Mouse (Mus musculus) forebrain, postnatal 0 days (tissue): ENCODE measurements around the gene Oaz1. TPM values are rescaled to one million over a fixed set of nuclear protein-coding genes. Genes with fewer than 3 reads are reported as not detected.

ENCODE experiments used
- ATAC-seq: fragments of 200-750 bp; cut with Nextera tagmentation; 2 replicates; pipeline ENCODE4 v1.8.0; 2017; ENCODE audit warnings: mild to moderate bottlenecking, moderate library complexity
- DNase-seq: peaks from one replicate; pipeline ENCODE4 v3.0.0-alpha.2; 2015
- H3K27ac ChIP-seq: fragments of 300-500 bp; sonication (generic); 2 replicates; pipeline ENCODE4 v1.5.1; 2014; ENCODE audit warnings: low read depth, mild to moderate bottlenecking, antibody characterized with exemption, low read length, moderate library complexity, mixed read lengths
- H3K27me3 ChIP-seq: fragments of 300-500 bp; sonication (generic); 2 replicates; pipeline ENCODE4 v1.6.1; 2014; ENCODE audit warnings: mild to moderate bottlenecking, low read length, mixed read lengths; ENCODE audit not compliant: insufficient read depth
- H3K36me3 ChIP-seq: fragments of 300-500 bp; sonication (generic); 2 replicates; pipeline ENCODE4 v1.6.1; 2014; ENCODE audit warnings: mild to moderate bottlenecking, moderate library complexity; ENCODE audit not compliant: insufficient read depth
- H3K4me1 ChIP-seq: fragments of 300-500 bp; sonication (generic); 2 replicates; pipeline ENCODE4 v1.6.1; 2014; ENCODE audit warnings: antibody characterized with exemption; ENCODE audit not compliant: insufficient read depth
- H3K4me2 ChIP-seq: fragments of 300-500 bp; sonication (generic); 2 replicates; pipeline ENCODE4 v1.6.1; 2014; ENCODE audit warnings: low read depth, mild to moderate bottlenecking, moderate library complexity
- H3K4me3 ChIP-seq: fragments of 300-500 bp; sonication (generic); 2 replicates; pipeline ENCODE4 v1.5.1; 2014; ENCODE audit warnings: low read depth, low read length, mixed read lengths
- H3K9ac ChIP-seq: fragments of 300-500 bp; sonication (generic); 2 replicates; pipeline ENCODE4 v1.6.1; 2014; ENCODE audit warnings: mild to moderate bottlenecking
- H3K9me3 ChIP-seq: fragments of 300-500 bp; sonication (generic); 2 replicates; pipeline ENCODE4 v1.6.1; 2016; ENCODE audit warnings: low read length
- CTCF ChIP-seq: sonication (generic); IDR thresholded peaks from 2 replicates; pipeline ENCODE4 v1.5.1; 2016; ENCODE audit warnings: antibody characterized with exemption, control low read depth, low read depth
- WGBS: fragments of 180-500 bp; shearing (Covaris S2); extraction: QIAGEN DNeasy Blood & Tissue Kit; methylation state at CpG from one replicate; pipeline ENCODE4 v1.1.7; 2014; 5-methylcytosine and 5-hydroxymethylcytosine counted together
- polyA plus RNA-seq: library from polyadenylated mRNA; unstranded; fragments of >200 nt; fragmentation: Nextera tagmentation; extraction: Ambion mirVana; gene quantifications from 2 replicates; pipeline ENCODE4 v1.2.1, GENCODE M21; 2015
- total RNA-seq: library from RNA; depleted of rRNA; stranded (reverse); fragments of >200 nt; gene quantifications from 2 replicates; pipeline ENCODE4 v1.2.3, GENCODE M21; 2014

The Oaz1 gene
- total and polyA plus RNA-seq, 2 experiments from 2014 or later, result 1,040 to 1,146 TPM

GRCm38 (mm10) chr10:80858350-80858935 lies 32.0 kb downstream of the Oaz1 start:
- Histone ChIP-seq H3K36me3 (peaks cover 24% of the 10 kb centered on the region), H3K27me3 (no peaks in the 10 kb centered on the region), H3K4me1 (peaks cover 19% of the 10 kb centered on the region), H3K9ac (no peak overlapping the region), H3K27ac (no peak overlapping the region), H3K9me3 (no peaks in the 10 kb centered on the region), H3K4me3 (no peak overlapping the region), H3K4me2 (no peak overlapping the region)
- no peak for TF ChIP-seq CTCF
- DNase-seq (no peak), ATAC-seq (no peak)
- 87% methylated on average over 7 of the region's 7 CpGs for WGBS

GRCm38 (mm10) chr10:80862305-80862704 lies 35.8 kb downstream of the Oaz1 start:
- no peak for DNase-seq
- TF ChIP-seq CTCF, result no peak
- Histone ChIP-seq H3K4me1 (no peaks in the 10 kb centered on the region), H3K36me3 (peaks cover 56% of the 10 kb centered on the region), H3K9me3 (no peaks in the 10 kb centered on the region), H3K4me3 (no peak overlapping the region), H3K9ac (no peak overlapping the region), H3K27me3 (no peaks in the 10 kb centered on the region), H3K4me2 (no peak overlapping the region), H3K27ac (no peak overlapping the region)
- WGBS, result 93% methylated on average over 5 of the region's 5 CpGs
- no peak for ATAC-seq

- Histone ChIP-seq H3K4me1 (no peaks in the 10 kb centered on the region), H3K9ac (no peak overlapping the region), H3K27ac (no peak overlapping the region), H3K27me3 (no peaks in the 10 kb centered on the region), H3K36me3 (peaks cover 63% of the 10 kb centered on the region), H3K4me3 (no peak overlapping the region), H3K4me2 (no peak overlapping the region), H3K9me3 (no peaks in the 10 kb centered on the region)
- WGBS, result 85% methylated on average over 16 of the region's 16 CpGs
- TF ChIP-seq CTCF, result no peak
- DNase-seq (no peak), ATAC-seq (no peak)
Measured at GRCm38 (mm10) chr10:80864446-80864845, 38.0 kb downstream of the Oaz1 start.

- Histone ChIP-seq H3K4me2 (no peak overlapping the region), H3K27ac (no peak overlapping the region), H3K4me1 (no peaks in the 10 kb centered on the region), H3K9ac (no peak overlapping the region), H3K36me3 (peaks cover 16% of the 10 kb centered on the region), H3K9me3 (no peaks in the 10 kb centered on the region), H3K27me3 (no peaks in the 10 kb centered on the region), H3K4me3 (no peak overlapping the region)
- 92% methylated on average over 3 of the region's 6 CpGs for WGBS
- DNase-seq, result no peak
- TF ChIP-seq CTCF, result no peak
- no peak for ATAC-seq
Measured at GRCm38 (mm10) chr10:80870993-80871392, 44.5 kb downstream of the Oaz1 start.

- no peak within 1 kb of the TSS for H3K27ac ChIP-seq
- 35% methylated on average over 9 of the region's 9 CpGs for WGBS
- ATAC-seq (no peak), DNase-seq (no peak)
- no peak within 1 kb of the TSS for H3K4me2 ChIP-seq
- H3K36me3 ChIP-seq, result peaks cover 11% of the 10 kb centered on the region
- no peaks in the 10 kb centered on the region for H3K27me3 ChIP-seq
- no peaks in the 10 kb centered on the region for H3K9me3 ChIP-seq
- no peak for TF ChIP-seq CTCF
- no peak within 1 kb of the TSS for H3K4me3 ChIP-seq
- no peak within 1 kb of the TSS for H3K9ac ChIP-seq
- H3K4me1 ChIP-seq, result no peaks in the 10 kb centered on the region
Measured at GRCm38 (mm10) chr10:80871581-80871980, 45.1 kb downstream of the Oaz1 start, which contains the start of gene Tmprss9. Gene Tmprss9, plus strand, starts transcription at chr10:80871848.

GRCm38 (mm10) chr10:80874035-80874434 lies 47.6 kb downstream of the Oaz1 start:
- no peaks in the 10 kb centered on the region for H3K9me3 ChIP-seq
- H3K4me2 ChIP-seq, result no peak overlapping the region
- no peak overlapping the region for H3K4me3 ChIP-seq
- H3K27me3 ChIP-seq, result no peaks in the 10 kb centered on the region
- WGBS, result 79% methylated on average over 9 of the region's 9 CpGs
- no peak for ATAC-seq
- TF ChIP-seq CTCF, result no peak
- no peak overlapping the region for H3K9ac ChIP-seq
- H3K36me3 ChIP-seq, result no peaks in the 10 kb centered on the region
- H3K4me1 ChIP-seq, result no peaks in the 10 kb centered on the region
- no peak overlapping the region for H3K27ac ChIP-seq
- DNase-seq, result no peak

- 25% methylated on average over 5 of the region's 5 CpGs for WGBS
- H3K4me2 ChIP-seq, result no peak overlapping the region
- H3K4me1 ChIP-seq, result no peaks in the 10 kb centered on the region
- no peak overlapping the region for H3K4me3 ChIP-seq
- no peak overlapping the region for H3K27ac ChIP-seq
- peak; percentile 75 for TF ChIP-seq CTCF
- DNase-seq (peak; percentile 54), ATAC-seq (peak; percentile 66)
- no peak overlapping the region for H3K9ac ChIP-seq
- no peaks in the 10 kb centered on the region for H3K9me3 ChIP-seq
- no peaks in the 10 kb centered on the region for H3K27me3 ChIP-seq
- H3K36me3 ChIP-seq, result no peaks in the 10 kb centered on the region
Measured at GRCm38 (mm10) chr10:80876028-80876427, 49.6 kb downstream of the Oaz1 start.
